Mouse (Mus musculus) ovary, postnatal 10 days (tissue): Measurements from ENCODE around the gene Ankrd33.
A peak's percentile ranks its signal among the peaks of the same experiment; 100 is the strongest.

Experiments
- DNase-seq: peaks from one replicate; pipeline ENCODE4 v3.0.0; 2022; ENCODE audit warnings: low spot score

Ankrd33 gene

GRCm38 (mm10) chr15:101125561-101125960 is 10.0 kb downstream of the Ankrd33 start:
- DNase-seq: no peak

GRCm38 (mm10) chr15:101126876-101127544 is 11.5 kb downstream of the Ankrd33 start:
- no peak for DNase-seq

- DNase-seq: no peak
Measured at GRCm38 (mm10) chr15:101128181-101129089, 12.9 kb downstream of the Ankrd33 start, which contains the start of gene Acvrl1. TSS of gene Acvrl1 (plus strand) at chr15:101128522.

GRCm38 (mm10) chr15:101129412-101129811 is 13.9 kb downstream of the Ankrd33 start:
- DNase-seq: no peak

- no peak for DNase-seq
Measured at GRCm38 (mm10) chr15:101131498-101131897, 15.9 kb downstream of the Ankrd33 start.

GRCm38 (mm10) chr15:101132041-101132440 is 16.5 kb downstream of the Ankrd33 start:
- DNase-seq: no peak

- no peak for DNase-seq
Measured at GRCm38 (mm10) chr15:101132761-101133160, 17.2 kb downstream of the Ankrd33 start.

GRCm38 (mm10) chr15:101133993-101134704 is 18.6 kb downstream of the Ankrd33 start:
- no peak for DNase-seq

- no peak for DNase-seq
Measured at GRCm38 (mm10) chr15:101135405-101135804, 19.9 kb downstream of the Ankrd33 start.

GRCm38 (mm10) chr15:101137455-101137854 is 21.9 kb downstream of the Ankrd33 start:
- DNase-seq: no peak

GRCm38 (mm10) chr15:101138675-101139074 is 23.1 kb downstream of the Ankrd33 start:
- DNase-seq: no peak

GRCm38 (mm10) chr15:101139885-101140284 is 24.3 kb downstream of the Ankrd33 start:
- no peak for DNase-seq

- no peak for DNase-seq
Measured at GRCm38 (mm10) chr15:101140587-101140986, 25.0 kb downstream of the Ankrd33 start.

- DNase-seq: peak; percentile 14
Measured at GRCm38 (mm10) chr15:101141061-101141541, 25.5 kb downstream of the Ankrd33 start.

GRCm38 (mm10) chr15:101142672-101143071 is 27.1 kb downstream of the Ankrd33 start:
- no peak for DNase-seq

- DNase-seq: no peak
Measured at GRCm38 (mm10) chr15:101143494-101143893, 27.9 kb downstream of the Ankrd33 start.

GRCm38 (mm10) chr15:101144176-101144575 is 28.6 kb downstream of the Ankrd33 start:
- DNase-seq: no peak

GRCm38 (mm10) chr15:101144779-101145178 is 29.2 kb downstream of the Ankrd33 start:
- DNase-seq: no peak

- peak; percentile 91 for DNase-seq
Measured at GRCm38 (mm10) chr15:101145424-101146099, 30.0 kb downstream of the Ankrd33 start.

GRCm38 (mm10) chr15:101146100-101146965 is 30.8 kb downstream of the Ankrd33 start:
- no peak for DNase-seq
